Mouse (Mus musculus) kidney, embryonic 14.5 days (tissue): ENCODE data around the gene Lcmt2. TPM values are rescaled to one million over a fixed set of nuclear protein-coding genes. Genes with fewer than 3 reads are reported as not detected.
A peak's percentile ranks its signal among the peaks of the same experiment; 100 is the strongest.

Experiments
- ATAC-seq: fragments of 200-750 bp; cut with Nextera tagmentation; 2 replicates; pipeline ENCODE4 v1.8.0; 2017; ENCODE audit warnings: moderate number of reproducible peaks, mild to moderate bottlenecking, moderate TSS enrichment, moderate library complexity; ENCODE audit not compliant: low FRiP score, low TSS enrichment
- H3K27ac ChIP-seq: fragments of 300-500 bp; sonication (generic); 2 replicates; pipeline ENCODE4 v1.5.1; 2014; ENCODE audit warnings: low read depth, mild to moderate bottlenecking, low read length, moderate library complexity, mixed read lengths
- H3K27me3 ChIP-seq: fragments of 300-500 bp; sonication (generic); 2 replicates; pipeline ENCODE4 v1.6.1; 2014; ENCODE audit warnings: mild to moderate bottlenecking, low read length; ENCODE audit not compliant: control insufficient read depth, insufficient read depth
- H3K36me3 ChIP-seq: fragments of 300-500 bp; sonication (generic); 2 replicates; pipeline ENCODE4 v1.6.1; 2014; ENCODE audit warnings: low read length, mixed read lengths; ENCODE audit not compliant: control insufficient read depth, insufficient read depth
- H3K4me1 ChIP-seq: fragments of 300-500 bp; sonication (generic); 2 replicates; pipeline ENCODE4 v1.6.1; 2014; ENCODE audit warnings: low read length, mixed read lengths; ENCODE audit not compliant: control insufficient read depth, insufficient read depth
- H3K4me2 ChIP-seq: fragments of 300-500 bp; sonication (generic); replicated peaks from 2 replicates; pipeline ENCODE4 v1.6.1; 2014; ENCODE audit warnings: low read depth, mild to moderate bottlenecking, low read length
- H3K4me3 ChIP-seq: fragments of 300-500 bp; sonication (generic); 2 replicates; pipeline ENCODE4 v1.5.1; 2014; ENCODE audit warnings: mild to moderate bottlenecking, low read length
- H3K9ac ChIP-seq: fragments of 300-500 bp; sonication (generic); 2 replicates; pipeline ENCODE4 v1.6.1; 2014; ENCODE audit warnings: low read depth, mild to moderate bottlenecking, low read length, moderate library complexity
- H3K9me3 ChIP-seq: fragments of 300-500 bp; sonication (generic); 2 replicates; pipeline ENCODE4 v1.6.1; 2016; ENCODE audit warnings: low read length; ENCODE audit not compliant: control insufficient read depth
- whole genome bisulfite sequencing: fragments of 180-500 bp; shearing (Covaris S2); extraction: QIAGEN DNeasy Blood & Tissue Kit; methylation state at CpG from one replicate; pipeline ENCODE4 v1.1.7; 2014; 5-methylcytosine and 5-hydroxymethylcytosine counted together
- polyA plus RNA-seq: library from polyadenylated mRNA; unstranded; fragments of >200 nt; fragmentation: Nextera tagmentation; extraction: Ambion mirVana; gene quantifications from 2 replicates; pipeline ENCODE4 v1.2.1, GENCODE M21; 2014

Lcmt2 gene
- polyA plus RNA-seq, 1 experiment from 2014 or later = 22.1 TPM

DNA sequence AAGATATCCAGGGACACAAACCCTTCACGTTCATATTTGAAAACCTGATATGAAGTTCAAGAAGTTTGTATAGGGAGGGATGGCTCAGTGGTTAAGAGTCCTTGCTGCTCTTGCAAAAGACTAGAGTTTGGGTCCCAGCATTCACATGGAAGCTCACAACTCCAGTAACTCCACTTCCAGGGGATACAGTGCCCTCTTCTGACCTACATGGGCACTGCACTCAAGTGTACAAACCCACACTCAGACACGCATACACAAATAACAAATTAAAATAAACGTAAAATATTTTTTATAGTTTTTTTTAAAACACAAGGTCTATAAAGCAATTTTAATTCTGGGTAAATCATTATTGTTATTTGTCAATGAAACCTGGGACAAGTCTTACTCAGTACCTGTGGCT lies 51.9 kb downstream of the Lcmt2 start:
- no peak overlapping the region for H3K9ac ChIP-seq
- 91% methylated on average over 3 of the region's 3 CpGs for whole genome bisulfite sequencing
- H3K27ac ChIP-seq = no peak overlapping the region
- 0 out of 2 replicates have a peak, but pooled peaks cover 5% of the 10 kb centered on the region for H3K4me1 ChIP-seq
- no peaks in the 10 kb centered on the region for H3K9me3 ChIP-seq
- ATAC-seq = no peak
- H3K27me3 ChIP-seq = no peaks in the 10 kb centered on the region
- no peak overlapping the region for H3K4me3 ChIP-seq
- H3K36me3 ChIP-seq = no peaks in the 10 kb centered on the region
- H3K4me2 ChIP-seq = no peak overlapping the region

DNA sequence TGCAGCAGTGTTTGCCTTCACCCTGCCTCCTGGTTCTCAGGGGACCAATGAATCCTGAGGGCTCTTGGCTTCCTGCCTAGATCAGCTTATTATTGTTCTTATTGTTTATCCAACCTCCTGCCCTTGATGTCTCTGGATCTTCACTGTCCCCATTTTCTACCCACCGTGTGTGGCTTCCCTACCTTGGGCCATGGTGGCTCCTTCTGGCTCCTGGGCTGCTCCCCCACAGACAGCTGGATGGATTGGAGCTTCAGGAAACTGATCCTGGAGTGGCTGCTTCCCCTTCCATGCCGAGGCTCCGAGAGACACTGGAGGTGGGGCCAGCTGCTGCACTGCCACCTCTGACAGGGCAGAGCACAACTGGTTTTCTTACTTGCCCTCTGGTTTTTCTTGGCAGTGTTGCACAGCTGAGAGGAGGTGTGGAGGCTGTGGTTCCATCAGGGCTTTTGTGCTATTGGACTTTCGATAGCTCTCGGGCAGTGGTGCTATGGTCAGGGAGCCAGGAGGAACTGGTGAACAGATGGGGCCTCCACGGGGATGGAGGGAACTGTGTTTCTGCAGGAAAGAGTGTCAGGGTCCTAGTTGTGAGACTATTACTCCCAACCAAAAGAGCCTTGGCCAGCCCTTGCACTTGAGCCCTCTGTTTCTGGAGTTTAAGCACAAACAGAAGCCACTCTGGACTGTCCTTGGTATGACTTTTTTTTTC lies 54.8 kb downstream of the Lcmt2 start, which contains the start of gene Tgm5:
Tgm5 (minus strand) TSS at position 362 of the 706 bp plus-strand sequence.
- 0 out of 2 replicates have a peak, but pooled peaks cover 5% of the 10 kb centered on the region for H3K4me1 ChIP-seq
- H3K9ac ChIP-seq = no peak within 1 kb of the TSS
- ATAC-seq = no peak; the same call in 1 of the 2 replicates
- H3K27me3 ChIP-seq = no peaks in the 10 kb centered on the region
- H3K4me2 ChIP-seq = 0 out of 2 replicates have a peak within 1 kb of the TSS, but pooled peaks have one; percentile 9
- H3K27ac ChIP-seq = peak within 1 kb of the TSS; percentile 39; the same call in 1 of the 2 replicates
- no peaks in the 10 kb centered on the region for H3K36me3 ChIP-seq
- 33% methylated on average over 6 of the region's 6 CpGs for WGBS
- H3K4me3 ChIP-seq = no peak within 1 kb of the TSS
- no peaks in the 10 kb centered on the region for H3K9me3 ChIP-seq

DNA sequence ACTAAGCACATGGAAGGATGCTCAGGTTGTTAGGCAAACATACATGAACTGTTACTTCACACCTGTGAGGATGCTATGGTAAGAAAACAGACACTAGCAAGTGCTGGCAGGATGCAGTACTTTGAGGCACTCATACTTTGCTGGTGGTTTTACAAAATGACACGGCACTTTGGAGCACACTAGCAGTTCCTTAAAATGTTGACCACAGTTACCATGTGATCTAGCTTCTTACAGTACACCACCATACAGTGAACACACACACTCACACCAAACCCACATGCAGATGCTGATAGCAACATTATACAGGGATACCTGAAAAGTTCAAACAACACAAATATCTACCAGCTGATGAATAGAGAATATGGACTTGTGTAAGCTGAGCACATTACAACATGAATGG lies 57.8 kb downstream of the Lcmt2 start:
- Histone ChIP-seq H3K4me2 (no peak overlapping the region), H3K27ac (no peak overlapping the region), H3K4me3 (no peak overlapping the region), H3K36me3 (no peaks in the 10 kb centered on the region), H3K27me3 (no peaks in the 10 kb centered on the region), H3K4me1 (0 out of 2 replicates have a peak, but pooled peaks cover 5% of the 10 kb centered on the region), H3K9ac (no peak overlapping the region), H3K9me3 (no peaks in the 10 kb centered on the region)
- ATAC-seq = no peak
- 97% methylated on average over 1 of the region's 1 CpGs for WGBS

Other genes starting within 250 kb of the Lcmt2 start
- gene Ubr1, start 169.9 kb downstream of the Lcmt2 start, polyA plus RNA-seq = 17.9 and 30.5 TPM in 2 replicates
- 6.1 and 6.5 TPM in 2 replicates for gene Tmem62, start 163.6 kb downstream of the Lcmt2 start, polyA plus RNA-seq
- gene Ccndbp1, start 132.2 kb downstream of the Lcmt2 start, polyA plus RNA-seq = 48.0 and 53.6 TPM in 2 replicates
- 0.53 and 0.93 TPM in 2 replicates for gene Epb42, start 103.6 kb downstream of the Lcmt2 start, polyA plus RNA-seq
- 8.4 and 9.3 TPM in 2 replicates for gene Tgm5, start 54.8 kb downstream of the Lcmt2 start, polyA plus RNA-seq
- gene Tgm7, start 30.9 kb downstream of the Lcmt2 start, polyA plus RNA-seq = 0.12 and 0.14 TPM in 2 replicates
- 16.0 and 22.7 TPM in 2 replicates for gene Adal, start 225 bp downstream of the Lcmt2 start, polyA plus RNA-seq
- 36.4 and 59.9 TPM in 2 replicates for gene Tubgcp4, start 30.0 kb upstream of the Lcmt2 start, polyA plus RNA-seq
- 9.6 and 13.3 TPM in 2 replicates for gene Zscan29, start 30.5 kb upstream of the Lcmt2 start, polyA plus RNA-seq
- gene Trp53bp1, start 130.8 kb upstream of the Lcmt2 start, polyA plus RNA-seq = 55.0 and 91.9 TPM in 2 replicates
- gene Map1a, start 148.9 kb upstream of the Lcmt2 start, polyA plus RNA-seq = 5.8 and 7.0 TPM in 2 replicates
- 10.1 and 13.3 TPM in 2 replicates for gene Ppip5k1, start 214.7 kb upstream of the Lcmt2 start, polyA plus RNA-seq
- 3.3 and 7.9 TPM in 2 replicates for gene Ckmt1, start 217.1 kb upstream of the Lcmt2 start, polyA plus RNA-seq
- gene Strc, start 246.5 kb upstream of the Lcmt2 start, polyA plus RNA-seq = not detected in 2 replicates